Mouse (Mus musculus) cerebellum, adult 11 months (tissue): ENCODE data around the gene Adora1.

Experiments
- DNase-seq: peaks from one replicate; pipeline ENCODE4 v3.0.0; 2022

Adora1 gene

DNA sequence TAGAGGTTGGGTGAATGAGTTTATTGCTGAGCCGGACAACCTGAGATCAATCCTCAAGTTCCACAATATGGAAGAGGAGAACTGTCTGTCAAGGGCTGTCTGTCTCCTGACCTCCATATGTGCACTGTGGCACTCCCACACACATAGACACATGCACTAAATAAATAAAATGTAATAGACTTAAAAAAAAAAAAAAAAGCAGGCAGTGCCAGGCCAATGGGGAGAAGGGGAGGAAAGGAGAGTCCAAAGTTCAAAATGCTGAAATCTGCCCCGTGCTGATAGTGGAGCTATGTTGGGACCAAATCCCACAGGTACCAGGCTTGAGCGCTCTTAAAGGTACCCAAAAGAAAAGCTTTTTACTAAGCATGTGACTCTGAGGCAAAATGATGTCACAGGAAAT is 2.2 kb upstream of the Adora1 start:
- no peak for DNase-seq

DNA sequence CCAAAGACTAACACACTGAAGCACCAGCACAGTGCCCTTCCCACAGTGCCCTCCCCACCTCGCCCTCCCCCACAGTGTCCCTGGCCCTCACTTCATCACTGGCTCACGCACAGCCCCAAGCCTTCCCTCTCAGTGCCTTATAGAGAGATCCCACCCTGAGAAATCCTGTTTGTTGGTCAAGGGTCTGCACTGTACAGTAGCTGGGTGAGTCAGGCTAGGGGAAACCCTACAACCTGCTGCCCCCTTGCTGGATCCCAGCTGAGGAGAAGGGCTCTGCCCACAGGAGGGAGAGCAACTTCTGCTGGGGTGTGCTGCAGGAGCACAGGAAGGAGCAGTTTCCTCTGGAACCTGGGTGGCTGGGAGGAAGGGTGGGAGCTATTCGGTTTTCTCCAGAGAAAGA is 911 bp upstream of the Adora1 start:
- no peak for DNase-seq

- peak; percentile 81 for DNase-seq
Observed at GRCm38 (mm10) chr1:134234455-134235390, 508 bp downstream of the Adora1 start.

DNA sequence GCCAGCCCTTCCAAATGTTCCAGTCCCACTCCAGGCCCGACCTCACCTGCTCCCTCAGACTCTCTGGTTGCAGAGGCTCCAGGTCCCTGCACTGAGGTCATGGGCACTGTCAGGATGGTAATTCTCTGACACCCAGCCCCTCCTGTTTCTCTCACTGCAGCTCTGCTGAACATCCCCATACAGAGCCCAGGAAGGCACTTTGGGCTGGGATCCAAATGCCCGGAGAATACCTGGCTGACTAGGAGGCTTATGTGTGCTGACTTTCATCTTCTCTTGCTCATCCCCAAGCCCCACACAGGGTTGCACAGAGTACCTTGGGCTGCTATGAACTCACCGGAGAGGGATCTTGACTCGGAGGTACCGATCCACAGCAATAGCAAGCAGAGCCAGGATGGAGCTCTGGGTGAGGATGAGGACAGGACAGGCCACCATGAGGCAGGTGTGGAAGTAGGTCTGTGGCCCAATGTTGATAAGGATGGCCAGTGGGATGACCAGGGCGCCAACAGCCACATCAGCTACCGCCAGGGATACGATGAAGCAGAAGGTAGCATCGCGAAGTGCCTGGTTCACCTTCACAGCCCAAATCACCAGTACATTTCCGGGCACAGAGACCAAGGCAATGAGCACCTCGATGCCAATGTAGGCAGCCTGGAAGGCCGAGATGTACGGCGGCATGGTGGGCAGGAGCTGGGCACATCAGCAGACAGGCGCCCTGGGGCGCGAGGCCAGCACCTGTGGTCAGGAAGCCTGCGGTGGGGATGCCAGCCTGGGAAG is 1.4 kb downstream of the Adora1 start:
- DNase-seq: peak; percentile 61

- peak; percentile 77 for DNase-seq
Observed at GRCm38 (mm10) chr1:134232778-134233531, 2.3 kb downstream of the Adora1 start.

DNA sequence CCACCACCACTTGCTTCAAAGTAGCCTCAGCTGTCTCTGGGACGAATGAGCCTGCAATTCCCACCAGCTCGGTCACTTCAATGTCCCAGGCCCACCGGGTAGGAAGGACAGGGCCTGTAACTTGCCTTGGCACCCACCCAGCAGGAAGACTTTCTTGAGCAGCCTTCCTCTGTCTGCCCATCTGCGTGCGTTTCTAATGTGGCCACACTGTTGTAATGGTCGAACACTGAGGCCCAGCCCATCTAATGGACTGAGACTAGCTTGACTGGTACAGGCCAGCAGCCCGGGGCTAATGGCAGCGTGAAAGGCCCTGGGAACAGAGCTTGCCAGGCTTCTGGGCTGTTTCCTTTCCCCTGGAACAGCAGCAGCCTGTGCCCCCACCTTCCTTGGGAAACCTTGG is 2.9 kb downstream of the Adora1 start:
- no peak for DNase-seq

- DNase-seq: no peak
Observed at GRCm38 (mm10) chr1:134231681-134232080, 3.5 kb downstream of the Adora1 start.

DNA sequence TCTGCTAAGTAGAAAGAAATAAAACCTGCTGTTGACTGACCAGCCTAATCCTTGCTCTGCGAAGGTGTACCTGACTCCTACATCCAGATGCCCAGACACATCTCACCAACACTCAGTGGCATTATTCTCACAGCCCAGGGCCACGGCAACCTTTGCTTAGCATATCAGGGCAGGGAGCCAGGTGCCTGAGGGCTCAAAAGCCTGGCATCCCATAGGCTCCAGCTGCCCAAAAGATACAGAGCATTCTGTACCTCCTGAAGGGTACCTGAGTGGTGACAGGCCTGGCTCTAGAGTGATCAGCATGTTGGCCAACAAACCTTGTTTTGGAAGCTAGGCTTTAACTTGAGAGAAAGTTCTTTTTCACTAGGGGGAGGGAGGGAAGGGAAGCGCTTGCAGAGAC is 4.0 kb downstream of the Adora1 start:
- DNase-seq: peak; percentile 64

GRCm38 (mm10) chr1:134230638-134231228 is 4.5 kb downstream of the Adora1 start:
- DNase-seq: no peak

- DNase-seq: no peak
Observed at GRCm38 (mm10) chr1:134229806-134230575, 5.2 kb downstream of the Adora1 start.

DNA sequence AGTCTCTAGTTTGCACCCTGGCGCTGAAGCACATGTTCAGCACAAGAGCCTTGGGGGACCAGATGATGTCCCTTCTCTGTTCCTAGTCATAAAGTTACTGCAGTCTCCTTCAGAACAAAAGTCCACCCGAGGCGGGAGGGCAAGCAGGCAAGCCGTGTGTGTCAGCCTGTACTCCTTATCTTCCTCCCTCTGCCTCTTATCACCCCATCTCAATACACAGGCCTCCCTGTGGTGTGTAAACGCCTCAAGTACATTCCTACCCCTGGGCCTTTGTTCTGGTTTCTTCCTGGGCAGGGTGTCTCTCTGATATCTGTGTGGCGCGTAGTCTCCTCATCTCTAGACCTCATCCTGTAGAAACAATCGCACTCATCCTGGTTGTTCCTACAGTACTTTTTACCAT is 8.5 kb downstream of the Adora1 start:
- no peak for DNase-seq

GRCm38 (mm10) chr1:134225375-134225774 is 9.9 kb downstream of the Adora1 start:
- no peak for DNase-seq

DNA sequence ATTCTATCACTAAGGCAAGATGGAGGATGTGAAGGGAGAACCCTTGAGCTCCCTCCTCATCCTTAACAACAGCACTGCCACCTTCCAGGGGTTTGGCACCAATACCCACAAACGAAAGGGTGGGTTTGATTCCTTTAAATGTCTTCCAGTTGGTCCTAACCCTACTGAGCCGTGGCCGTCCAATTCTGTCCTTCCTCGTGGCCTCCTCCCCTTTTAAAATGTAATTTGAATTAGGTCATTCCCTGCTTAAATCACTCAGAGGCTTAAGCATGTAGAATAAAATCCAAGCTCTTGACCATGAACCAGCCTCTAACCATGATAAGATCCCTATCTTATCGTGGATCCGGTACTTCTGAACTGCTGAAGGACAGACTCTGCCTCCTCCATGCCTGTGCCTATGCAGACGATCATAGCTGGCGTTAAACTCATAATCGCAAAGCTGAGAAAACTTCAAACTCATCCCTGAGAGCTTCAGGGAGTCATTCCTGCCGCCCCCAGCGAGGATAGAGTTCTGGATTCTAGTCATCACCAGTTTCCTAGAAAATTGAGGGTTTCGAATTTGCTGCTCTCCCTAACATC is 10.5 kb downstream of the Adora1 start:
- DNase-seq: no peak

GRCm38 (mm10) chr1:134222122-134223055 is 12.8 kb downstream of the Adora1 start:
- no peak for DNase-seq

DNA sequence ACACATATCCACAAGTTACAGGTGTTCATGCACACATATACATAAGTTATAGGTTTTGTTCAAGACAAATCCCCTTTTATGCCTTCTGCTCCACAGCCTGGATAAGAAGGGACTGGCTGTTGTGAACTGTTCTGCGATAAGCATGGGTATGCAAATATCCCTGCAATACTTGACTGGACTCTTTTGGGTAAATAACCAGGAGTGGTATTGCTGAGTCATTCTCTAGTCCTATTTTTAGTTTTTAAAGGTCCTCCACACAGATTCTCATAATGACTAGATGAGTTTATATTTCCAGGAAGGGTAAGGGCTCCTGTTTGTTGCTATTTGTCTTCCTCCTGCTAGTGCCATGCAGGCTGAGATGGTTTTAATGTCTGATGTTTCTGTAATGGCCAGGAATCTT is 14.1 kb downstream of the Adora1 start:
- no peak for DNase-seq

DNA sequence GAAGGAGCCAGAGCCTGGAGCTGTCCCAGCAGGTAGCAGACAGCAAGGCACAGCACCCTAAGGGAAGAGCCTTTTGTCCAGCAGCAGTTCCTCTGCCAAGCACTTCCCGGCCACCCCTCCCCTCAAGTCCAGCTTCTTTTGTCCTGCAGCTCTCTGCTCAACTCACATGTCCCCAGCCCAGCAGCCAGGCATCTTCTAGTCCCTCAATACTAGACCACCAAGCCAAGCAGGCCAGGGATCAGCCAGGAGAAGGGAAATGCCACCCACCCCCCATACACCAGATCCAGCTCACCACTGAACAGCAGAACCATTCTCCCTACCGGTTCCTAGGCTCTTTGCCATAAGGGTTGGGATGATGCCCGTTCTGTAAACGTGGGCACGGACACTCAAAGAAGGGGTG is 15.6 kb downstream of the Adora1 start:
- DNase-seq: no peak

DNA sequence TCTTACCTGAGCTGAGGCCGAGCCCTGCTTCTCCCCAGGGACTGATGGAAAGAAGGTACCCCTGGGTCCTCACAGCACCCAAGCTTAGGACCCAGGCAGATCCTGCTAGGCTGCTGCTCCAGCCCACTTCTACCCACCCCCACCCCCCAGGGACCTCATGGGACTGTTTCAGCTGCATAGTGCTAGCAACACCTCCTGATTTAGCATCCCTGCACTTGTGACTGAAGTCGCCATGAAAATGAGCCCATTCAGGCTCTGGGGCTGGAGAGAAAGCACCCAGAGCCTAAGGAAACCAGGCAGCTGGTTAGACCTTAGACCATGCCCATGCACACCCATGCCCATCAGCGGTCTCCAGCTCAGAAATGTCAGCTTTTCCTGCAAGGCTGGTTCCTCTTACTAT is 17.3 kb downstream of the Adora1 start:
- DNase-seq: no peak

DNA sequence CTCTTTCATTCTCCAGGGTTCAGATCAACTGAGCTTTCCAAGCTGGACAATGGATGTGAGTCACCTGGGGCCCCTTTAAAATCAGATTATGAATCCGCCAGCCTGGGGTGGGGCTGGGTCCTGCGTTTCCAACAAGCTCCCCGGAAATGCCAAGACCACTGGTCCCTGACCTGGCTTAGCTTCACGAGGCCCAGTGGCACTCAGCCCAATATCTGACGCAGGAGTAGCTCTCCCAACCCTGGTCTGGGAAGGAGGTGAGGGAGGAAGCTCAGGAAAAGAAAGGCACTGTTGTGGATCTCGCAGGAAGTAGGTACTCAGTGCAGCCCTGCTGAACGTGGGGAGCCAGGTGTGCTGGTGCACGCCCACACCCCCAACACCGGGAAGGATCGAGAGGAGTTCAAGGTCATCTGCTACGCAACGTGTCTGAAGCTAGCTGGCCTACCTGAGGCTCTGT is 18.2 kb downstream of the Adora1 start:
- no peak for DNase-seq

DNA sequence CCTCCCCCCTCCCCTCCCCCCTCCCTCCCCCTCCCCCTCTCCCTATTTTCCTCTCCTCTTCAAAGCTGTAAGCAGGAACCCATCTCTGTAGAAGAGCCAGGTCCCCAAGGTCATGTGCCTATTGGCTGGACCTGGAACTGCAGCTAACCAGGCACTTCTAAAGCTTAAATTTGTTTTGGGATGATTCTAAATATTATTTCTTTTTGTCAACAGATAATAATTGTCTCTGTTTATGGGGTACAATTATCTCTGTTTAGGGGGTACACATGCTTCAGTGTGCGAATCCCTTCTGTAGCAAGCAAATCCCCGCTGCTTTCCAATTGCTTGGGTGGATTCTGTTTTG is 18.6 kb downstream of the Adora1 start:
- DNase-seq: no peak
